Mouse (Mus musculus) kidney, adult 11 months (tissue): Measurements from ENCODE around the gene Aldh4a1.

ENCODE experiments used
- DNase-seq: peaks from one replicate; pipeline ENCODE4 v3.0.0; 2022

Aldh4a1 gene

DNA sequence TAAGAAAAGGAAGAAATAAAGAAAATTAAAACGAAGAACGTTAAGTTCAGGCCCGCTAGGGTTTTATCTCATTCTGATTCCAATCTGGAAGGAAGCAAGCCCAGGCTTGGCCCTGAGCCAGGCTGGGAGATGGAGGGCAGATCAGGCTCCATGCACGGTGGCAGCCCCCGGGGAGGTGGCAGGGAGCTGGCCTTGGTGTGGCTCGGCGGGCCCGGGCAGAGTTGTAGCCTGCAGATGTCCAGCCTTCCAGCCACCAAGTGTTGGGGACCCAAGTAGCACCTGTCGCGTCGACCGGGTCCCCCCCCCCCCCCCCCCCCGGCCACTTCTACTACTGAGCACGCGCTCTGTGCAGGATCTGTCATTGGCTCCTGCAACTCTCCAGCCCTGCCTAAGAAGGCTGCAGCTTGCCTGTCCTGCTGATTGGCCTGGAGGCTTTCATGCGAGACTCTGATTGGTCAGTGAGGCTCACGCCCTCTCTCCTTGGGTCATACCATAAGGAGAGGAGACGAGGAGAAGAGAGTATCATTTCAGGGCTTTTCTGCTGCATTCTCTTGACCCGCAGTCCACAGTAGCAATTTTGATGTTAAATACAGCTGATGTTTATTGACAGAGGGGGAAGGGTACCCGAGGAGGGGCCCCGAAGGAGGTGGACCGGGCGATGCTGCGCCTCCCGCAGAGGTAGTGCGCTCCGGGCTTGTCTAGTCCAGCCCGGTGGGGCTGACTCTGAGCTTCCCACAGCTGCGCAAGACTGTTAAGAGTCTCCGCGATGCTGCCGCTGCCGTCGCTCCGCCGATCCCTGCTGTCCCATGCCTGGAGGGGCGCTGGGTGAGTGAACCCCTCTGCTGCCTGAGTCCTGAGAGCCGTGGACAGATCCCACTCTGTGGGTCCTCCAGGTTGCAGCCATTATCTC is at the start of gene Aldh4a1:
Gene Aldh4a1 (plus strand): TSS at position 494 of the 910 bp plus-strand sequence.
- peak; percentile 97 for DNase-seq

DNA sequence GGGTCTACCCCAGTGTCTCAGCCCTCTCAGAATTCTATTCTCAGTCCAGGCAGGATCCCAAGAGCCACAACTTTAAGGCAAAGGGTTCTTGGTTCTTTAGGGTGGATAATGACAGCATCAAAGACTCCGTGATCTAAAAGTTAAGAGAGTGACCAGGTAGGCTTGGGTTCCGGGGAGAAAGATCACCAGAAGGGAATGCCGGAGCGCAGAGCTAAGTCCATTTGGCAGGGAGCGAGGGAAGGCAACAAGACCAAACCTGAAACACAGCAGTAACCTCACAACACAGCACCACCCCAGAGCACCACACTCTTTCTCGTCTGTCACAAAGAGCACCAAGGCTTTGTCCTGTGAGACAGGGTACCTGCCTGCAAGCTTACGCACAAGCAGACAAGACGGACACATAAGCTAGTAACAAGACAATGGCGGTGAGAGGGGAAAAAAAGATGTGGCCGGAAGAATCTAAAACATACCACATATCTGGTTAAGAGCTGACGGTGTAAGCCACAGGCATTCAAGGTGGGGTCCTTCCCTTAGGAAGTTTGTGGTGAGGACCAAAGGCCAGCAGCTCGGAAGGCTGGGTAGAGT is 49.6 kb upstream of the Aldh4a1 start:
- DNase-seq, result peak; percentile 41

DNA sequence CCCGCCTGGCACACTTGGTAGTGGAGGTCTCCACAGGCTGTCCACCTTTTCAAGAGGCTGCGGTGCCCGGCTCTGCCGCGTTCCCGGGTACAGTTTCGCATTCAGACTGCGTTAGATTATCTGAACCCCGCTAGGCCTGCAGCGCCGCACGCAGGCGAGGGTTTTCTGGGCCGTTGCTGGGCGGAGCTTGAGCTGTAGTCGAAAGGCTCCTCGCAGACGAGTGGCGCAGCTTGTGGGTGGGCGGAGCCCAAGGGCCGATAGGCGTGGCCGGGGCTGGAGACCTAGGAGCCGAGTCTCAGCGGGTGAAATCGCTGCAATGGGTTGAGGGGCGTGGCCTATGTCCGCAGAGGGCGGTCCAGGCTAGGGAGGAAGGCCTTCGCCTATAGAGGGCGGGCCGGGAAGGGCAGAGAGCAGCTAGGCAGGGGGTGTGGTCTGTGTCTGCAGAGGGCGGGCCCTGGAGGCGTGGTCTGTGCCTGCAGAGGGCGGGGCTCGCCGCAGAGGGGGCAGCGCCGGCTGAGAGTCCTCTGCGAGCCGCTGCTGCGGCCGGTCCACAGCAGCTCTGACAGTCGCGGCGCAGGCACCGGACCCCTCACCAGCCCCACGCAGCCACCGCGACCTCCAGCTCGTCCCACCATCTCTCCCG is 48.4 kb upstream of the Aldh4a1 start:
- DNase-seq, result peak; percentile 99

DNA sequence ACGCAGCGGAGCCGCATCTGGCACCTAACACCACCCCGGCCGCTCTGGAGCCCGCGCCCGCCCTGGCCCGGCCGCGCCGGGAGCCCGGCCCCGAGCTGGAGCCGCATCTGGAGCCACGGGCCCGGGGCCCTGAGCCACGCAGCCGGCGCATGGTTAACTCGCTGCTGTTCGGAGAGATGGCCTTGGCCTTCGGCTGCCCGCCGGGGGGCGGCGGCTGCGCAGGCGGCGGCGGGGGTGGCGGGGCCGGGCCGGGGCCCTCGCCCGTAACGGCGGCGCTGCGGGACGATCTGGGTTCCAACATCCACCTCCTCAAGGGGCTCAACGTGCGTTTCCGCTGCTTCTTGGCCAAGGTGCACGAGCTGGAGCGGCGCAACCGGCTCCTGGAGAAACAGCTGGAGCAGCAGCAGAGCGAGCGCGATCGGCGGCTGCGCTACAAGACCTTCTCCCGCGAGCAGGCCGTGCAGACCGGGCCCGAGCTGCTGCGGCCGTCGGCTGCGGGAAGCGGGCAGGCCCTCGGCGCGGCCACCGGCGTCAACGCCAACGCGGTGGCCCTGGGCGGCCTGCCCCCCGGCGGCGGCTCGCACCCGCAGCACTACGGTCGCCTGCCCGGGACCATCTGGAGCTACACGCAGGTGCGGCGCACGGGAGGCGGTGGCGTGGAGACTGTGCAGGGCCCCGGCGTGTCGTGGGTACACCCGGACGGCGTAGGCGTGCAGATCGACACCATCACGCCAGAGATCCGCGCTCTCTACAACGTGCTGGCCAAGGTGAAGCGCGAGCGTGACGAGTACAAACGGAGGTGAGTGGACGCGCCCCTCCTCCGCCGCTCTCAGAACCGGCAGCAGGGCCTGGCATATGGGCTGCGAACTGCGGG is 47.6 kb upstream of the Aldh4a1 start:
- peak; percentile 47 for DNase-seq

DNA sequence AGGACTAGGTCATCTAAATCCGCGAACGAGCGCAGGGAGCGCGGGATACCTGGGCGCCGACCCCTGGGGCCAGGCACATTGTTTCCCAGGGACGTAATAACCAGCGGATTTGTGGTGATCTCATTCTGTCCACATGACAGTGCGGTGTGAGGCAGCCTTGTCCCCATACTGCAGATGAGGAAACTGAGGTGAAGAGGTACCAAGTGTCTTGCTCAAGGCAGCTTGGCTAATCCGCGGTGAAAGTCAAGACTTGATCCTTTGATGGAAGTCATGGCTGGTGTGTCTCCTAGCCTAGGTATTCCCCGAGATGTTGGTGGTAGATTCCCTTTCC is 47.0 kb upstream of the Aldh4a1 start:
- DNase-seq, result peak; percentile 26

DNA sequence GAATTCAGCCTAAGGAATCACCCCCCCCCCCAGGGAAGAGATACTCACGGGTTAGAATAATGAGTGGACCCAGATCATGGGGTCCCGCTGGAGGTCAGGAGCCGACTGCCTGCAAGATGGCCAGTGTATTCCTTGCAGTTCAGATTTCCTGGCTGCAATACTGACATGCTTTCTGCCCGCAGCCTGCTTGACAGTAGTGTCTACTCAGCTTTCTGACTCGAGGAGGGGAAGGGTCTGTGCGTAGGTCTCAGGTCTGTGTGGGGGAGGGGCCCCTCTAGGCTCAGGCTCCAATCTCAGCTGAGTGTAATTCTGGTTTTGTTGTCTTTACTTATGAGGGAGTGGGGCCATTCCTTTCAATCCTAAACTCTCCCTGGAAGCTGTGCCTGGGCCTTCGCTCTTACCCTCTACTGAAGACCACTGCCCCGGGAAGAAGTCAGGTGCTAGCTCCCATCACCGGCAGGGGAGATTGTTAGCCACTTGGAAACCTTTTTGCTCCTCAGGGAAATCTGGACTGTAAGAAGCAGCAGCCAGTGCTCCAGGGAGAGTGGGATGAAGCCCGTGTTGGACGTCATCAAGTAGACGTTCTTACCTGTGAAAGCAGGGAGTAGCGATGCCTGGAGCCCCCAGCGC is 46.3 kb upstream of the Aldh4a1 start:
- DNase-seq, result no peak

DNA sequence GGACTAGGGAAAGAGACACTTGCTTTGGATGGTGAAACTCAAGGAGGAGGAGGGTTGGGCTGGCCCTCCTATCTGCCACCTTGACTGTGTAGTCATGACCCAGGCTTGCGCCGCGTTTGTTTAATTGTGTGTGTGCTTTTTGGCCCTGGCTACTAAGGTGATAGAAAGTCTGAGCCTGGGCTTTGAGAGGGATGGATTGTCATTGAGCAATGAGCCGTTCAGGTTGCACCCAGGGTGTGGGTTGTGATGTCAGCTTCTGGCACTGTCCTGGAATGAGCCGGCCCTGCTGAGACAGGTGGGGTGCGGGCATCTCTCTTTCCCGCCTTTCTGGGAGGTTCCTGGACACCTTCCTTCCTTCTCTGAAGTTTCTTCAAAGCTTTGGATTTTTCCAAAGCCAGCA is 45.7 kb upstream of the Aldh4a1 start:
- DNase-seq, result no peak

DNA sequence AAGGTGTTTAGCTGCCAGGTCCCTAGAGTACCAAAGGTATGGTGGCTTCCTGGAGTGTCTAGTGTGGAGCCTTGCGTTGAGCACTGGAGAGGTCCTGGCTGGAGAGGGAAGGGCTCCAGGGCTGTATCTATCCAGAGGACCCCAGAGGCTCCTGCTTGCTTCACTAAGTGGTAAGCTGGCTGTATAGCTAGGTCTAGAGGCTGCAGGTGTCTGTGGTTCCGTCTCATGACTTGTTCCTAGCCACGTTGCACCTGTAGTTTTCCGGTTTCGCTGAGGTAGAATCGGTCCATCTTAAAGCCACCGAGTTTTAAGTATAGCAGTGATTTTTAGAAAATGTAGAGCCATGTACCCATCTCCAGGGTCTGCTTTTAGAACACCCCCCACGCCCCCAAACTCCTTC is 44.3 kb upstream of the Aldh4a1 start:
- DNase-seq, result no peak

DNA sequence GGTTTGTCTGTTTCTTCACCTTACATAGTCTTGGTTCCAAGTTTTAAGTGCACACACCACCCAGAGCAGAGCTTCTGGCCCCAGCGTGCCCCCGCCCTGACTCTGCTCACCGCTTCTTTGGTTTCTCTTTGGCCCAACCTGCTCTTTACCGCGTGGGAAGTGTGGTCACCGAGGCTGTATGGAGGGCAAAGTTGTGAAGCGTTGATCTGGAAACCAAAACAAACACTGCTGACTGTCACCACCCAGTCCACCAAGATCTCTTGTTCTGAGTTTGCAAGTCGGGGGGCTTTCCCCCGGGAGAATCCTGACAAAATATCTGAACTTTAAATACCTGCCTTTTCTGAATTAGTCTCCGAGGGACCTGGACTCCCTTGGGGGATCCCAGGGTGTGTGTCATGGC is 43.7 kb upstream of the Aldh4a1 start:
- no peak for DNase-seq

DNA sequence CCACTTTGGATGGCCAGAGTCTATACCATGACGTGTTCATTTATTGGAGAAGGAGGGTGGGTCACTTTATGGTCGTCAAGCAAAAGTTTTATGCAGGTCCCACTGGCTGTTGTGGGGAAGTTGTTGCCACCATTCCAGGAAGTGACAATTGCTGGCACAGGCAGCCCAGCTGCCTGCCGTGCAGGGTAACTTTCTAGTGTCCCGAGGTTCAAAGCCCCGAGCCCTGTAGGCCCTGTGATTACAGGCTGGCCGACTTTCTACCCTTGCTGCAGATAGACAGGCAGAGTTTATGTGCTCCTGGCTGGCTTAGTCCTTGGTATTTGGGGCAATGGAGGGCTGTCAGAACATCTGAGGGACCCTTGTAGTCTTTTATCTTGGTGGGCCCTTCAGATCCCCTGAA is 43.2 kb upstream of the Aldh4a1 start:
- DNase-seq, result no peak

DNA sequence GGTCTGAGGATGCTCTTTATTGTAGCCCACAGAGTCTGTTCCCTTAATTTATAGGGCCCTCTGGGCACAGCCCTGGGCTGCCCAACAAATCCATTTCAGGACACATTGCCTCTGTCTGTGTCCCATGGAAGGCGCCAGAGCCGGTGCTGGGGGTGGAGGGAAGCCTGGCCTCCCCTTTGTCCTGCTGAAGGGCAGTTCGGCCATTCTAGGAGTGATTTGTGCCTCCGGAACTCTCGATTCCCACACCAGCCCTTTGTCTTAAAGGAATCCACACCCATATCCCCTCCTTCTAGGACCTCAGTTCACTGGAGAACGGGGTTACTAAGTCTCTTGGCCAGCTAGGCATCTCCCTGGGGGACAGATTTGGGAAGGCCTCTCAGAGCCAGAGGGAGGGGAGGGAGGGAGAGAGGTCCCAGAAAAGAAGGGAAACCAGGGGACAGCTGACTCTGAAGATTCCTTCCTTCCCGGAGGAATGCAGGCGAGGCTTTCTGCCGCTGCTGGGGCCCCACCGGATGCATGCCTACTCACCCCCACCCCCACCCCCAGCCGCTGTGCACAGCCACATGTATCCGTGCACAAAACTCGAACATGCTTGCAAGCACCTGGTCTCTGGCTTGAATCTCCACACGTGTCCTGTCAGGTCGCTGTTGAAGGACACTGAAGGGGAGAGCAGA is 41.9 kb upstream of the Aldh4a1 start:
- peak; percentile 51 for DNase-seq

DNA sequence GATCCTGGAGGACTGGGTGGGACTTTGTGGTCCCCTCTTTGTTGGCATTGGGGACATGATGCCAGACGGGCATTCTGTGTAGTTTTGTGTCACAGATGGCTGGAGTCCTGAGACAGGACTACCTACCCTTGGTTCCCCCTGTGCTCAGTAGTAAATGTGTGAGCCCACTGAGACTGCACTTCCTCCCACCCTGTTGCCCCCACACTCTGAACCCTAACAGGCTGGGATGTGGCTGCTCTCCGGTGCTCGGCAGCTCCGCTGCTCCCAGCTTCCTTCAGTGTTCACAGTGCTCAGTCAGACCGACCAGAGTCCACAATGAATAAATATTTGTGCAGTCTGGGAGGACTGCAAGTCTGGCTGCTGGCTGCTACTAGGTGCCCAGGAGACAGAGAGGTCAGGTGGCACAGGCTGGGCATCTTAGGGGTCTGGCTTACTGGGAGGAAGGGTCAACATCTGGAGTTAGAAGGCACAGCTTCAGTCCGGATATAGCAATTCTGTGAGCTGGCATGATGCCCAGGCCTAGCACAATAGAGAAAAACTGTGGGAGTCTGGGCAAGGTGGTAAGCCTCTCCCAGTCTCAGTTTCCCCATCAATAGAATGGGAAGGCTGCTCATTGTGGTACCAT is 41.1 kb upstream of the Aldh4a1 start:
- no peak for DNase-seq

DNA sequence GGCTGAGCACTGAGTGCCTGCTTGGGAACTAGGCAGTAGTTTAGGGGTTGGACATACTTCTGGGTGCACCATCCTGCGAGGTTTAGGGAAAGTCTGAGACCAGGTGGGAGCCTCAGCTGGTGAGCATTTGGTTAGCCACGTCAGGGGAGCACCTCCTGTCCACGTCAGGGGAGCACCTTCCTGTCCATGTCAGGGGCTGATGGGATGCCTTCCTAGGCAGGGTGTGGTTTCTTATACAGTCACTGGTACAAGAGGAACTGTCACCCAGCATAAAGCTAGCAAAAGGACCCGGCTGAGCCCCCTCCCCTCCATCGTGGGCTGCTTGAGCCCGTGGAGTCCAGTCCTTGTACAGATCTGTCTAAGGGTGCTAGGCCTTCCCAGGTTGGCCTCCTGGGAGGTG is 40.3 kb upstream of the Aldh4a1 start:
- no peak for DNase-seq

DNA sequence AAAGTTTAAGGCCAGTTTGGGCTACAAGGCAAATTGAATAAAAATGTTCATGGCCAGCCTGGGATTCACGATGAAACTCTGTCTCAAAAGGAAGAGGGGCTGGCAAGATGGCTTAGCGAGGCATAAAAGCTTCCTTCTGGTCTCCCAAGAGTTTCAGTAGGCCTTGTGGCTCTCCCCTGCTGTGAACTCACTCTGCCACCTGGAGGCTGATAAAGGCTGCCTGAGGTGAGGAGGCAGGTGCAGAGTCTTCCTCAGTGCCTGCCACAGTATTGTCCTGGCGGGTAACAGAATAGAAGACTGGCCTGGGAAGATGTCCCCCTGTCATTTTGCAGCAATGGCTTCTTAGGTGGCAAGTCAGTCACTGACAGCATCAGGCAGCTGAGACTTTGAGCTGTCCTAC is 39.8 kb upstream of the Aldh4a1 start:
- DNase-seq, result no peak

DNA sequence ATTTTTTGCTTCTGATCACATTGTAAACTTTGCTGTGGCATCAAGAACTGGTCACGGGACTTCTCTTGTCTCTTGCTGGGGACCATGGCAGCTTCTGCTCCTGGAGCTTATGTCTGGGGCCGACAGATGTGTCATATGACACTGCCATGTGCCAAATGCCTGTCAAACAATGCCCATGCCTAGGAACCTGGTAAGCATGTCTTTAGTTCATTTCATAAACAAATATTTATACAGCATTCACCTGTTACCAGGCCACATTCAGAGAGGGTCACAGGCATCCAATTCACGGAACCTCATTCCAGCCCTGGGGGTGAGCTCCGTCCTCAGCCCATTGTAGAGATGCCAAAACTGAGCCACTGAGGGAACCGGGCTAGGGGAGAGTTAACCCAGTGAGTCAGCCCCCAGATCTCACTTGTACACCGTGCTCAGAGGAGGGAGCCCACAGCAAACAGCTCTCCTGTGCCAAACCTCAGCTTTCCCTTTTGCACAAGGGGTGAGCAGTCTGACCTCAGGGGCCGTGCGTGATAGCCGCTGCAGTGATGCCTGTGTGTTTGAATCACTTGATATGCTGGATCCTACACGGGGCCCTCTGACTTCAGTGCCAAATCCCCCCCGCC is 38.9 kb upstream of the Aldh4a1 start:
- no peak for DNase-seq

DNA sequence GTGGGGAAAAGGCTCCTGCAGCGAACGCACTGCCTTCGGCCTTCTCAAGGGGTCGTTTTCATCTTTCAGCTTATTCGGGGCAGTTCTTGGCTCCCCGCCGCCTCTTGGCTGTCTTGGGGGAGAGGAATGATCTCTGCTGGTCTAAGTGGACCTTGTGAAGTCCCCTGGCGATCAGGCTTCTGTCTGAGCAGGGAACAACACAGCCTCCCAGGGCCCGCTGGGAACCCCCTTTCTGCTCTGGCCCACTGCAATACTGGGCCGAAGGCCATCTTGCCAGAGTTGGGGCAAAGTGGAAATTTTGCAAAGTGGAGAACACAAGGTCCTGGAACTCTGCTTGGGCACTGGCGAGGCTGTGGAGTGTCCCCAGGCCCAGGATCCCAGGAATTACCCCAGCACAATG is 38.0 kb upstream of the Aldh4a1 start:
- no peak for DNase-seq

DNA sequence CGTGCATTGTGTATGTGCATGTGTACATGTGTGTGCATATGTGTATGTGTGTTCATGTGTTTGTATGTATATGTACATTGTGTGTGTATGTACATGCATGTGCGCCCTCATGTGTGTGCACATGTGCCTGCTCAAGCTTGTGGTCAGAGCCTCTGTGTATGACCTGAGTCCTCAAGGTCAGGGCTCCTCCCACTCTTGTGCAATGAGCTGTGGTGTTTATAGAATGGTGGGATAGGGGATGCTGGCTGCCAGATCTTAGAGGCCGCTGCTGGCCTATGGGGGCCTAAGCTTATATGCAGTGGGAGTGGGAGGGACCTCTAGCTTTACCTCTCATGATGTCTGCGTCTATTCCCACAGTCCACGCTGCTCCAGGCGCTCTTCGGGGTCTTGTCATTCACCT is 37.0 kb upstream of the Aldh4a1 start:
- no peak for DNase-seq

DNA sequence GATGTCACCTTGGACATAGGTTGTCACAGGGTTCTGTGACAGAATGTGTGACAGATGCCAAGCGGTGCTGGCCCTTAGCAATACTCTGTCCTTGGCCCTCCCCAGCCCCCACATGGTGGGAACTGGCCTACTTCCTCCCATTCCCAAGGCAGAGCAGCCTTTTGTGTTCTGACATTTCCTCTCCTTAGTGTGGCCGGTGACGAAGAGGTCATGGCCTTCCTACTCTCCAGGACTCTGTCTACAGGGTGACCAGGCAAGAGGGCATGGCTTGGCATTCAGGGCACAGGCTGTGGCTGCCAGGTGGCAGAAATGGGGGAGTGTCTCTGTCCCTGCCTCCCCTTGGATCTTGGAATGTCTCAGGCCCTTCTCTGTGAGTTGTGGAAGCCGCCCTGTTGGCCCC is 35.3 kb upstream of the Aldh4a1 start:
- peak; percentile 51 for DNase-seq

DNA sequence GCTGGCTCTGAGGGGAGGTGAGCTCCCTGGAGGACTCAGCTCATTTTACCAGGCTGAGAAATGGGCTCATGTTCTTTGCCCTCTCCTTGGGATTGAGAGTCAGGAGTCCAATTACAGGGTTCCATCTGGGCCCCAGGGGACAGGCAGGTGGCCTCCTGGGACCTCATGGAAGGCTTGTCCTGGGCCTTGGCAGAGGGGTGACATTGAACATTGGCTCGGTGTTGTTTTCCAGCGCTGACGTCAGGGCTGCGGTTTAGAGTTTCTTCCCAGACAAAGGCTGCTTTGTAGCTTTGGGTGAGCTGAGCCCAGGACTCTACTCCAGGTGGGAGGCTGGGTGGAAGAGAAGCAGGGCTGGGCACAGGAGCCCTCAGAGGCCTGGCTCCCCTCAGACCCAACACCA is 34.9 kb upstream of the Aldh4a1 start:
- DNase-seq, result no peak

DNA sequence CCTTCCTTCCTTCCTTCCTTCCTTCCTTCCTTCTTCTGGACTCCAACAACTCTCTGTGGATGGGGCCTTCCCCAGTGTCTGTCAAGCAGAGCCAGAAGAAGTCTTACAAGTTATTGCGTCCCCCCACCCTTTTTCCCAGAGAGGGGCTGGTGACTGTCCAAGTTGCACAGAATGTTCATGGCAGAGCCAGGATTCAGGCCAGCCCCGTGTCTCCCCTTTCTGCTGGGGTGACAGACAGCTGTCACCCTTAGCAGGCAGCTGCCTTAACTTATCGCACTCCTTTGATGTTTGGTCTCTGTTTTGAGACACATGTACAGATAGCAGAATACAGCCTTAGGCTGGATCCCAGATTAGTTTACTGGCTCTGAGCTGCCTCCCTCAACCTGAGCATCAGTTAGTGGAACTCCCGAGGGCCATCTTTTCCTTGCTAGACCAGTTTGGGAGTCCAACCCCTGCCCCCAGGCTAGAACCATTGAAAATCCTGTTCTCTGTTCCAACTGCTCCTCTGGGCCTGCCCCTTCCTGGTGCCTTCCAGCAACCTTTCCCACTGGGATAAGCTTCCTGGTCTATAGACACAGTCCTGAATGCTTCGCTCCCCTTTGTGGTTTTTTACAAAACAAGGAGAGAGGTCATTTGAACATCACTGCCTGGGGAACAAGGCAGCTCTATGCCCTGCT is 33.2 kb upstream of the Aldh4a1 start:
- DNase-seq, result no peak

DNA sequence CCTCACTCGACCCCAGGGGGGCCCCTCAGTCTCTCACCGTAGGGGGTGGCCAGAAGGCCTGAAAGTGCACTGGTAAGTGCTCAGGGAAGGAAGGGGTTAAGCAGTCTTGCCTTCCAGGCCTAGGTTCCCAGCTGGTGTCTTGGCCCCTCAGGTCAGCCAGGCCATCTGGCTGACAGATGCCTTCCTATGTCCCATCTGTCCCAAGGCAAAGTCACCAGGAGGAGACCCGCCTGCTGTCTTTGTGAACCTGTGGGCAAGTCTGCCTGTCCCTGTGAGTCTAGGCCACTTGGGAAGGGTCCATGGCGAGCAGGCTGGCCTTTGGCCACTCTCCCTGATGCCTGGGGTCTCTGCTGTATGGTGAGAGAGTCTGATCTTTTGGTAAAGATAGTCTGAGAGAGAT is 32.2 kb upstream of the Aldh4a1 start:
- no peak for DNase-seq
